Mouse (Mus musculus): ENCODE measurements around the gene Olfr293. TPM values are rescaled to one million over a fixed set of nuclear protein-coding genes. Genes with fewer than 3 reads are reported as not detected.

The Olfr293 gene
- polyA plus RNA-seq (2017; shearing (Covaris generic)) = not detected

- ATAC-seq = no peak
Observed at GRCm38 (mm10) chr7:86648761-86649160, at the start of gene Olfr293. TSS of gene Olfr293 (plus strand) at chr7:86649061.

DNA sequence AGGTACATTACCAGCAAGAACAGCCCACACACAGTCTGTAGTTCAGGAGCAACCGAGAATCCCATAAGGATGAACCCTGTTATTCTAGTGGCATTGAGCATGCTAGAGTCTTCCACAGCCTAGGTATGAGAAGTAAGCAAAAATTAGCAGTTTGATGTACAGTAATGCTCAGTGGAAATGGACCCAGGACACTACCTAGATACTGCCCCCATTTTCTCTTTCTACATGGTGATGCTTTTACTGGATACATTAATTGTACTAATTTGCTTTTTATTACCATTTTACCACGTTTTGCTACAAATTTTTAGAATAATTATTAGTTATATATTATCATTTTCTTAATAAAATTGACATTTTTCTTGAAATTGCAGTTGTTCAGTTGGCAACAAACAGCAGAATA is 32.3 kb upstream of the Olfr293 start, which contains the start of gene Olfr294:
Gene Olfr294, minus strand, starts transcription at position 101 of the 400 bp plus-strand sequence.
- ATAC-seq = no peak

DNA sequence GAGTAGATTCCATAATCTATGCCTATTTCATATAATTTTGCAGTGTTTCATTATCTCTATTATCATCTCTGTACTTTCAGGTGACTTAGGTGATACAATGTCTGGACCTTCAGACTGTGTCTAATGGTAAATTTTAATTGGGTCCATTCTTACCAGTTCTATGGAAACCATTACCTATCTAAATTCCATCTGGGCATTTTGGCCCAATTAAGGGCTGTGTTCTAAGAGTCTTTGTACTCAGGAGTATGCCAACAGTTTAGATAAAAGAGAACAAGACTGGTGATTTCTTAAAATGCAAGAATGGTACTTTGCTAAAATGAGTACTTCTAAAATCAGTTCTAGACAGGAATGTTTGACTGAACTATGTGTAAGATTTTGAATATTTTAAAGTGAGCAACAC is 39.2 kb downstream of the Olfr293 start, which contains the start of gene Olfr292:
Gene Olfr292, plus strand, starts transcription at position 301 of the 400 bp plus-strand sequence.
- no peak for ATAC-seq

Other genes with a start within 250 kb of the Olfr293 start
- not detected for gene Olfr301, start 245.2 kb upstream of the Olfr293 start, polyA plus RNA-seq (2017; shearing (Covaris generic))
- gene Olfr299, start 189.1 kb upstream of the Olfr293 start, polyA plus RNA-seq (2017; shearing (Covaris generic)) = not detected
- gene Olfr298, start 156.6 kb upstream of the Olfr293 start, polyA plus RNA-seq (2017; shearing (Covaris generic)) = not detected
- not detected for gene Olfr297, start 129.1 kb upstream of the Olfr293 start, polyA plus RNA-seq (2017; shearing (Covaris generic))
- not detected for gene Olfr295, start 65.2 kb upstream of the Olfr293 start, polyA plus RNA-seq (2017; shearing (Covaris generic))
- not detected for gene Olfr294, start 32.4 kb upstream of the Olfr293 start, polyA plus RNA-seq (2017; shearing (Covaris generic))
- not detected for gene Olfr292, start 39.3 kb downstream of the Olfr293 start, polyA plus RNA-seq (2017; shearing (Covaris generic))
- gene Folh1, start 126.9 kb downstream of the Olfr293 start, polyA plus RNA-seq (2017; shearing (Covaris generic)) = not detected
- gene Vmn2r77, start 146.0 kb downstream of the Olfr293 start, polyA plus RNA-seq (2017; shearing (Covaris generic)) = under 1 TPM in 1 of 2 experiments, not detected in 1; 0.09 TPM

Measured in activated CD4-positive, CD25-positive, alpha-beta regulatory T cell, adult 4 months (primary cell).